Comparison of ENCODE assay signal across 14 mouse cellular contexts in the genomic region with DNA sequence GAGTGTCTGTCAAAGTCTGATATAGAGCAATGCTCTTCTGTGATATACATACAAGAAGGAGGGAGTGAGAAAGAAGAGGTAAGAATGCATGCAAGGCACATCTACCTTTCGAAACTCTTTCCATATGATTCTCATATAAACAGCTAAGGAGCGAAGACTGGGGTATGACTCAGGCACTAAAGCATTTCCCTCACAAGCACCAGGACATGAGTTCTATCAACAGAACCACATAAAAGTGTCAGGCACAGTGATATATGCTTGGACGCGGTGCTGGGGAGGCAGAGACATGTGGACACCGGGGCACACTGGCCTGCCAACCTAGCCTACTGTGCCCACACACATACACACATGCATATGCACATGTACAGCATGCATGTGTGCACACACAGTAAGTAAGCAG.
"Had no signal": no experiment of that assay in that cellular context is flagged by ENCODE, and none has a peak within 500 bp of the region (broad histone marks: within the 10 kb centered on the region; RNA-seq: fewer than 3 reads in every experiment).

No protein-coding gene starts in this region.

- H3K9me3 ChIP-seq: midbrain, embryonic 10.5 days; midbrain, embryonic 12.5 days; midbrain, embryonic 15.5 days; neural tube, embryonic 12.5 days had no signal

- H3K36me3 ChIP-seq: midbrain, embryonic 10.5 days; midbrain, embryonic 12.5 days; midbrain, embryonic 15.5 days; neural tube, embryonic 12.5 days had no signal

- H3K27me3 ChIP-seq: midbrain, embryonic 12.5 days; midbrain, embryonic 15.5 days; neural tube, embryonic 12.5 days had no signal

- H3K4me3 ChIP-seq: midbrain, embryonic 10.5 days; midbrain, embryonic 12.5 days; midbrain, embryonic 15.5 days; neural tube, embryonic 12.5 days had no signal

- H3K27ac ChIP-seq: liver, embryonic 14.5 days; midbrain, embryonic 10.5 days; midbrain, embryonic 12.5 days; midbrain, embryonic 15.5 days; neural tube, embryonic 12.5 days had no signal

- DNase-seq: lung, adult 18-20 months; lung, embryonic 14.5 days; lung, postnatal 10 days; lung, postnatal 4 days; right cerebral cortex, postnatal 14 days; spleen, adult 18-20 months; thymus, adult 18-20 months; thymus, postnatal 14 days; thymus, postnatal 36 days had no signal
